Mouse (Mus musculus): ENCODE results near the gene Zfp189. TPM values are rescaled to one million over a fixed set of nuclear protein-coding genes. Genes with fewer than 3 reads are reported as not detected.
"Not testable (repeated sequence)": the region's sequence is repeated elsewhere in the genome, so short reads cannot be mapped to it uniquely, and the experiment has no call there.

Zfp189 gene
- polyA plus RNA-seq (2014; fragmentation: Nextera tagmentation; extraction: Ambion mirVana), result 8.8 and 9.7 TPM in 2 replicates

DNA sequence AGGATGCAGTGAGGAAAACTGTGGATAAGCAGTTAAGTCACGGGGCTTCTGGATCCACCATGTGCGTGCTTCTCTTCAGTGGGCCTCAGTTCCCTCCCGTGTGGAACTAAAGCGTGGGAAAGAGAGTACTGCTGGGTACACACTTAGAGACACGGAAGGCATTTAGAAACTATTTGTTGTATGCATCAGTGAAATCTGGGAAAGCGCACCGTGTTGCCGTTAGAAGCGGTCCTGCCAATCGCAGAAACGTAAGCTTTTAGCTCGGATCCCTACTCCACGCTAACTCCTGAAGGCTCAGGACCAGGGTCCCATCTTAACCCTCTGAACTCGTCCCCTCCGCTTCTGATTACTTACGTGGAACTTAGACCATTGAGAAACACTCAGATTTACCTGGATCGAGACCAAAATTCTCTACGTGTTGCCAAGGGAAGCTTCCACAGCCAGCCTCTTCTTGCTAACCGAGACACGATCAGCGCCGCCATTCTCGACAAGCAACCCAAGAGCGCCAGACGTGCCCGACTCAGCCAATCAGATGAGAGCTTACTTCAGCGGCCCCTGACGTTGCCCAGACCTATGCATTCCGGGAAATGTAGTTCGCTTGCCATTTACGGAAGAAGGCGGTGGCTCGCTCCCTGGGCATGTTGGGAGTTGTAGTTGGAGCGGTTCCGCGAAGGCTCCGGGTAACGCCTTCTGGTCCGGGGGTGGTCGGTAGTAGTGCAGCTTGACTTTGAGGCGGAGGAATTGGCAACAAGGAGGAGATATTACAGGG lies at the start of gene Zfp189, which contains the start of gene Mrpl50:
Gene Zfp189 (plus strand): TSS at position 605 of the 769 bp plus-strand sequence.
Gene Mrpl50 (minus strand): TSS at position 522 of the 769 bp plus-strand sequence.
- Histone ChIP-seq H3K4me3 (ENCODE audit: low read depth, low read length) (peak within 1 kb of the TSS; percentile 60), H3K9me3 (ENCODE audit: control insufficient read depth, low read length) (no peaks in the 10 kb centered on the region), H3K27ac (replicated peaks; ENCODE audit: low read depth, low read length) (peak within 1 kb of the TSS; percentile 65), H3K4me1 (ENCODE audit: control insufficient read depth, insufficient read depth, low read length) (peaks cover 12% of the 10 kb centered on the region), H3K27me3 (replicated peaks; ENCODE audit: control insufficient read depth, insufficient read depth, low read length) (no peaks in the 10 kb centered on the region), H3K36me3 (ENCODE audit: control insufficient read depth, insufficient read depth, low read length) (peaks cover 25% of the 10 kb centered on the region; the same call in 1 of the 2 replicates), H3K9ac (ENCODE audit: low read depth, low read length) (peak within 1 kb of the TSS; percentile 72), H3K4me2 (ENCODE audit: low read depth, low read length) (peak within 1 kb of the TSS; percentile 73)
- WGBS, result 0% methylated on average over 41 of the region's 41 CpGs
- peak; percentile 100 for ATAC-seq (ENCODE audit: low read depth)
- DNase-seq (ENCODE audit: low spot score), result peak; percentile 99

DNA sequence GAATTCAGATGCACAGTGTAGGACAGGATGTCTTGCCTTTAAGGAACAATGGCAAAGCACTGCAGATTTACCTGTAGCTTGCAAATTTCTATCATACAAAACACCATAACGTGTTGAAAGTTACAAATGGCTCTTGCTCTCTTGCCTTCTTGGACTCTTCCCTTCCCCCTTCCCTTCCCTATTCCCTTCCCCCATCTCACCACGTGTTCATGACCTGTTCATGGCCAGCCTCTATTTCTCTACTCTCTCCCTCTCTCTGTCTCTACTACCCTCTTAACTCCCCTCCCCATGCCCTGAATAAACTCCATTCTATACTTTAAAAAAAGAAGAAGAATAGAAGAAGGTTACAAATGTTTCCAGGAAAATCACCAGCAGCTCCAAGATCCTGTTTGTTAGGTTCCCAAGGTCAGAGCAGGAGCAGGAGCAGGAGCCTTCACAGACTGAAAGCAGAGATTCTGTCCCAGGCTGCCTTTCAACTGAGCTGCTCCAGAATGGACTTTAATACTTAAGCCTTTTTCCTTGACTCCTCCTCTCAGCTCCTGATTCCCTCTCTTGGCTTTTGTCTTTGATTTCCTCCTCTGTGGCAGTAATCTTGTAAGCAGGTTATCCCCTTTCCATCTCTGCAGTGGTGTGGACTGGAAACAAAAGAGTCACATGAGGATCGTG lies 47.4 kb upstream of the Zfp189 start, which contains the start of gene Acnat1:
Gene Acnat1 (minus strand): TSS at position 478 of the 666 bp plus-strand sequence.
- ATAC-seq (ENCODE audit: low read depth) (no peak), DNase-seq (ENCODE audit: low spot score) (no peak)
- H3K4me1 ChIP-seq (ENCODE audit: control insufficient read depth, insufficient read depth, low read length), result no peaks in the 10 kb centered on the region
- 34% methylated on average over 3 of the region's 3 CpGs for WGBS
- no peaks in the 10 kb centered on the region for H3K27me3 ChIP-seq (replicated peaks; ENCODE audit: control insufficient read depth, insufficient read depth, low read length)
- no peak within 1 kb of the TSS for H3K27ac ChIP-seq (replicated peaks; ENCODE audit: low read depth, low read length)
- no peak within 1 kb of the TSS for H3K4me2 ChIP-seq (ENCODE audit: low read depth, low read length)
- no peak within 1 kb of the TSS for H3K9ac ChIP-seq (ENCODE audit: low read depth, low read length)
- H3K4me3 ChIP-seq (ENCODE audit: low read depth, low read length), result no peak within 1 kb of the TSS
- H3K36me3 ChIP-seq (ENCODE audit: control insufficient read depth, insufficient read depth, low read length), result no peaks in the 10 kb centered on the region
- H3K9me3 ChIP-seq (ENCODE audit: control insufficient read depth, low read length), result no peaks in the 10 kb centered on the region

- H3K9ac ChIP-seq (ENCODE audit: low read depth, low read length), result no peak overlapping the region
- no peaks in the 10 kb centered on the region for H3K27me3 ChIP-seq (replicated peaks; ENCODE audit: control insufficient read depth, insufficient read depth, low read length)
- no peaks in the 10 kb centered on the region for H3K4me1 ChIP-seq (ENCODE audit: control insufficient read depth, insufficient read depth, low read length)
- no peak overlapping the region for H3K27ac ChIP-seq (replicated peaks; ENCODE audit: low read depth, low read length)
- no peaks in the 10 kb centered on the region for H3K36me3 ChIP-seq (ENCODE audit: control insufficient read depth, insufficient read depth, low read length)
- H3K4me3 ChIP-seq (ENCODE audit: low read depth, low read length), result no peak overlapping the region
- H3K9me3 ChIP-seq (ENCODE audit: control insufficient read depth, low read length), result no peaks in the 10 kb centered on the region
- ATAC-seq (ENCODE audit: low read depth), result no peak
- H3K4me2 ChIP-seq (ENCODE audit: low read depth, low read length), result no peak overlapping the region
- DNase-seq (ENCODE audit: low spot score), result no peak
Measured at GRCm38 (mm10) chr4:49474583-49474982, 46.4 kb upstream of the Zfp189 start.

- Histone ChIP-seq H3K9me3 (ENCODE audit: control insufficient read depth, low read length) (no peaks in the 10 kb centered on the region), H3K9ac (ENCODE audit: low read depth, low read length) (no peak overlapping the region), H3K4me1 (ENCODE audit: control insufficient read depth, insufficient read depth, low read length) (no peaks in the 10 kb centered on the region), H3K27ac (replicated peaks; ENCODE audit: low read depth, low read length) (no peak overlapping the region), H3K36me3 (ENCODE audit: control insufficient read depth, insufficient read depth, low read length) (no peaks in the 10 kb centered on the region), H3K27me3 (replicated peaks; ENCODE audit: control insufficient read depth, insufficient read depth, low read length) (no peaks in the 10 kb centered on the region), H3K4me2 (ENCODE audit: low read depth, low read length) (peak overlapping the region; percentile 52), H3K4me3 (ENCODE audit: low read depth, low read length) (peak overlapping the region; percentile 14)
- WGBS, result 22% methylated on average over 18 of the region's 19 CpGs
- DNase-seq (ENCODE audit: low spot score) (peak; percentile 71), ATAC-seq (ENCODE audit: low read depth) (peak; percentile 69)
Measured at GRCm38 (mm10) chr4:49478118-49478877, 42.7 kb upstream of the Zfp189 start.

DNA sequence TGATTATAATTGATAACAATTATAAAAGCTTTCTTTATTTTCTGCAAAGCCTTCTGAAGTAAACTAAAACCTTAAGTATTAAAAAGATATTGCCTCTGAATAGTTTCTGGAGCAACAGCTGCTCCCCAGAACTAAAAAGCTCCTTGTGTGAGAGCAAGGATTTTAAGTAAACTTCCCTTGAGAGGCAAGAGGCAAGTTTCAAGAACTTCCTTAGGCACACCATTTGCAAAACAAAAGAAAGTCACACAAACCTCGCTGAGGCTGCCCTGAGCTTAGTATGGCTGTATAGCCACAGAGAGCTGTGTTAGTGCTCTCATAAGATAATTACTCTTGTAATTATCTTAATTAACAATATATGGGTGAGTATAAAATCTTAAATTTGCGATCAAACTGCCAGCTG lies 41.9 kb upstream of the Zfp189 start:
- not testable (repeated sequence) for H3K4me1 ChIP-seq (ENCODE audit: control insufficient read depth, insufficient read depth, low read length); H3K27me3 ChIP-seq (replicated peaks; ENCODE audit: control insufficient read depth, insufficient read depth, low read length); H3K27ac ChIP-seq (replicated peaks; ENCODE audit: low read depth, low read length); ATAC-seq (ENCODE audit: low read depth); H3K4me3 ChIP-seq (ENCODE audit: low read depth, low read length); H3K9ac ChIP-seq (ENCODE audit: low read depth, low read length); H3K4me2 ChIP-seq (ENCODE audit: low read depth, low read length); H3K36me3 ChIP-seq (ENCODE audit: control insufficient read depth, insufficient read depth, low read length); H3K9me3 ChIP-seq (ENCODE audit: control insufficient read depth, low read length)
- 23% methylated on average over 2 of the region's 2 CpGs for WGBS
- DNase-seq (ENCODE audit: low spot score), result peak; percentile 4

DNA sequence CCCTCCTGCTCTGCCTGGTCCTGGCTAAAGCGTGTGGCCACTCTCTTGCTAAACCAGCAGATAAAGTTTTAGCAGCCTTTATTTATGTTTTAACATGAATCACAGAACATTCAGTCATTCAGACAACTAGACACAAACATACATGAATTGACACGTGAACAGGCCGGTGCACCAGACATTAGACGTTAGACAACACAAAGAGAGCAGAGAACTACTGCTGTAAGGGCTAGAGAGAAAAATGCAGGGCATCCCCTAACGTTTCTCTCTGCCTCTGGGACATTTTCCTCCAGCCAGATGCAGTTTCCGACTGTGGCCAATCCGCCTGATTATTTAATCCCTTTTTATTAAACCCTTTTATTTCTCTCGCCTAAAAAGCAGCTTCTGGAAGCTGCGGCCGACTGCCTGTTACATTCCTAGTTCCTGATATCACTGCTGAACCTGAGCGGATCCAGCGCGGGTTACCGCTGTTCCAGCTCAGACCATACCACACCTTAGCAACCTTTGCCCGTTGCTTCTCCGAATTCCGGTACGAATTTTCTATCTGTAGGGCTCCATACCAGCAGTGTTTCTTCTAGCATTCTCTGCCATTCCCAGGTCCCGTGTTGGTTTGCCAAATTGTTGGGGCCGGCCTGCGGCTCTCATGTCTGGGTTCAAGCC lies 40.7 kb upstream of the Zfp189 start:
- 18% methylated on average over 21 of the region's 21 CpGs for WGBS
- Histone ChIP-seq H3K36me3 (ENCODE audit: control insufficient read depth, insufficient read depth, low read length) (no peaks in the 10 kb centered on the region), H3K27me3 (replicated peaks; ENCODE audit: control insufficient read depth, insufficient read depth, low read length) (no peaks in the 10 kb centered on the region), H3K9me3 (ENCODE audit: control insufficient read depth, low read length) (no peaks in the 10 kb centered on the region), H3K9ac (ENCODE audit: low read depth, low read length) (no peak overlapping the region; the same call in 1 of the 2 replicates), H3K4me2 (ENCODE audit: low read depth, low read length) (peak overlapping the region; percentile 30; the same call in 1 of the 2 replicates), H3K4me3 (ENCODE audit: low read depth, low read length) (0 out of 2 replicates have a peak overlapping the region, but pooled peaks have one; percentile 2), H3K4me1 (ENCODE audit: control insufficient read depth, insufficient read depth, low read length) (no peaks in the 10 kb centered on the region), H3K27ac (replicated peaks; ENCODE audit: low read depth, low read length) (no peak overlapping the region)
- ATAC-seq (ENCODE audit: low read depth) (0 out of 2 replicates have a peak, but pooled peaks have one; percentile 23), DNase-seq (ENCODE audit: low spot score) (peak; percentile 2)

DNA sequence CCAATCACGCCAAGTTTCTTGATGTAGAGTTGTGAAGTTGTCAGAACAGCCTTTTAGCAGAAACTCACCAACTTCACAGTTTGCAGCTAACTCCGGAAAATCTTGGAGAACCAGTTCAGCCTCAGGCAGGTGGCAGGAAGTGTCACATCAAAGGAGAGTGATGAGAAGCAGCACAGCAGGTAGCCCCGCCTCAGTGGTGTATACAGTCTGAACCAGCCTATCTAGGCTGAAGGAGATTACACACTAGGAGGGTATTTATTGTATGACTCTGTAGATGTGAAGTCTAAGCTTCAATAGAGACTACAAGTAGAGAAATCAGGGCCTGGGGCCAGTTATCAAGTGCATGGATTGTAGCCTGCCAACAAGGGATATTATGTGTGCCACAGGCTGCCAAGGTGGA lies 40.1 kb upstream of the Zfp189 start:
- Histone ChIP-seq H3K27ac (replicated peaks; ENCODE audit: low read depth, low read length) (no peak overlapping the region), H3K9me3 (ENCODE audit: control insufficient read depth, low read length) (no peaks in the 10 kb centered on the region), H3K9ac (ENCODE audit: low read depth, low read length) (no peak overlapping the region), H3K27me3 (replicated peaks; ENCODE audit: control insufficient read depth, insufficient read depth, low read length) (no peaks in the 10 kb centered on the region), H3K36me3 (ENCODE audit: control insufficient read depth, insufficient read depth, low read length) (no peaks in the 10 kb centered on the region), H3K4me3 (ENCODE audit: low read depth, low read length) (no peak overlapping the region), H3K4me1 (ENCODE audit: control insufficient read depth, insufficient read depth, low read length) (no peaks in the 10 kb centered on the region), H3K4me2 (ENCODE audit: low read depth, low read length) (peak overlapping the region; percentile 30; the same call in 1 of the 2 replicates)
- whole genome bisulfite sequencing, result 45% methylated on average over 3 of the region's 3 CpGs
- peak; percentile 81 for ATAC-seq (ENCODE audit: low read depth)
- DNase-seq (ENCODE audit: low spot score), result peak; percentile 75

GRCm38 (mm10) chr4:49485442-49485841 lies 35.5 kb upstream of the Zfp189 start:
- no peaks in the 10 kb centered on the region for H3K27me3 ChIP-seq (replicated peaks; ENCODE audit: control insufficient read depth, insufficient read depth, low read length)
- no peak for ATAC-seq (ENCODE audit: low read depth)

More at GRCm38 (mm10) chr4:49485442-49485841, 35.5 kb upstream of the Zfp189 start:
- H3K27ac ChIP-seq (replicated peaks; ENCODE audit: low read depth, low read length), result no peak overlapping the region
- H3K4me3 ChIP-seq (ENCODE audit: low read depth, low read length), result no peak overlapping the region
- H3K4me1 ChIP-seq (ENCODE audit: control insufficient read depth, insufficient read depth, low read length), result no peaks in the 10 kb centered on the region
- DNase-seq (ENCODE audit: low spot score), result no peak
- no peak overlapping the region for H3K9ac ChIP-seq (ENCODE audit: low read depth, low read length)
- no peaks in the 10 kb centered on the region for H3K36me3 ChIP-seq (ENCODE audit: control insufficient read depth, insufficient read depth, low read length)
- H3K4me2 ChIP-seq (ENCODE audit: low read depth, low read length), result no peak overlapping the region
- no peaks in the 10 kb centered on the region for H3K9me3 ChIP-seq (ENCODE audit: control insufficient read depth, low read length)

All from embryonic facial prominence, embryonic 14.5 days (tissue).